Mouse (Mus musculus): ENCODE measurements around the gene Tmco2. TPM values are rescaled to one million over a fixed set of nuclear protein-coding genes. Genes with fewer than 3 reads are reported as not detected.

The Tmco2 gene
- polyA plus RNA-seq (2014; fragmentation: Nextera tagmentation; extraction: Ambion mirVana), result not detected in 2 replicates

GRCm38 (mm10) chr4:121109126-121109525 is at the start of gene Tmco2:
Tmco2 (minus strand) TSS chr4:121109226.
- 94% methylated on average over 2 of the region's 2 CpGs for WGBS
- no peaks in the 10 kb centered on the region for H3K4me1 ChIP-seq (ENCODE audit: control insufficient read depth, insufficient read depth, low read length)
- no peak within 1 kb of the TSS for H3K27ac ChIP-seq (ENCODE audit: low read depth, low read length)
- H3K27me3 ChIP-seq (ENCODE audit: control insufficient read depth, insufficient read depth, low read length), result no peaks in the 10 kb centered on the region
- ATAC-seq (ENCODE audit: low FRiP score, low TSS enrichment), result no peak
- H3K4me2 ChIP-seq (replicated peaks; ENCODE audit: low read depth, low read length), result no peak within 1 kb of the TSS
- H3K36me3 ChIP-seq (ENCODE audit: control insufficient read depth, insufficient read depth, low read length), result no peaks in the 10 kb centered on the region
- no peaks in the 10 kb centered on the region for H3K9me3 ChIP-seq (ENCODE audit: control insufficient read depth, low read length)
- no peak within 1 kb of the TSS for H3K4me3 ChIP-seq (ENCODE audit: low read length)
- H3K9ac ChIP-seq (ENCODE audit: low read depth, low read length), result no peak within 1 kb of the TSS

GRCm38 (mm10) chr4:121103304-121103703 is 5.7 kb downstream of the Tmco2 start:
- Histone ChIP-seq H3K27ac (ENCODE audit: low read depth, low read length) (no peak overlapping the region), H3K9me3 (ENCODE audit: control insufficient read depth, low read length) (no peaks in the 10 kb centered on the region), H3K4me1 (ENCODE audit: control insufficient read depth, insufficient read depth, low read length) (no peaks in the 10 kb centered on the region), H3K4me3 (ENCODE audit: low read length) (no peak overlapping the region), H3K4me2 (replicated peaks; ENCODE audit: low read depth, low read length) (no peak overlapping the region), H3K9ac (ENCODE audit: low read depth, low read length) (no peak overlapping the region), H3K36me3 (ENCODE audit: control insufficient read depth, insufficient read depth, low read length) (no peaks in the 10 kb centered on the region), H3K27me3 (ENCODE audit: control insufficient read depth, insufficient read depth, low read length) (no peaks in the 10 kb centered on the region)
- 89% methylated on average over 4 of the region's 4 CpGs for WGBS
- ATAC-seq (ENCODE audit: low FRiP score, low TSS enrichment), result no peak

DNA sequence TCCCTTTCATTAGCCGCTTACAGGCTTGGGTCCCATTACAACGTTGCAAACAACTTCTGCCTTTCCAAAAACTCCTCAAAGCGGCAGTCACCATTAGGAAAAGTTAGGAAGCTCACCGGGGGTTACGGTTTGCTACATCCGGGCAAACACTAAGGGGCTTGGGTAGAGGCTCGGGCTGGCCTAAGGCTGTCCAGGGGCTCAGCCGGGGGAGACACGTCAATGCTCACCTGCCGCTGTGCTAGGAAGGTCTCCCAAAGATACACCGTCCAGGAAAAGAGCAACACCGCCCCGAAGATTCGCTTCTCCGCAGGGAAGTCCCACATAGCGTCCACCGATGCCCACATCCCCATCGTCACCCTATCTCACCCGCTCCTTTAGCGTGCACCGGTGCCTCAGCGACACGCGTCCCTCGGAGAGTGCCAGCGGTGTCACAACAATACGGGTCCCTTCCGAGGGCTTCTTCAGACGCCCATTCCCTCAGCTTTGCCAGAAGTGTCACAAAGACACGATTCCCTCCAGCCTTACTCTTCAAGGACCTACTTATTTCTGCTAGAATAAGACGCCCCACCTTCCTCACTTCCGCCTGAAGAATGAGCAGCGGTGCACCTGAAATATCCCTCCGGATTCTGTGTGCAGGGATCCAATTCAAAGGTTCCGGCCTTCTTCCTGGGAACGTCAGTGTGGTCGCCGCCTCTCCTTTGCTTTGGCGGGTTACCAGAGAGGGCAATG is 11.2 kb downstream of the Tmco2 start, which contains the start of gene Zmpste24:
Gene Zmpste24, minus strand, starts transcription at position 592 of the 729 bp plus-strand sequence.
- WGBS, result under 1% methylated on average over 39 of the region's 39 CpGs
- H3K27me3 ChIP-seq (ENCODE audit: control insufficient read depth, insufficient read depth, low read length), result no peaks in the 10 kb centered on the region
- H3K36me3 ChIP-seq (ENCODE audit: control insufficient read depth, insufficient read depth, low read length), result peaks cover 21% of the 10 kb centered on the region
- ATAC-seq (ENCODE audit: low FRiP score, low TSS enrichment), result peak; percentile 88
- H3K4me1 ChIP-seq (ENCODE audit: control insufficient read depth, insufficient read depth, low read length), result peaks cover 4% of the 10 kb centered on the region
- H3K4me3 ChIP-seq (ENCODE audit: low read length), result peak within 1 kb of the TSS; percentile 75
- H3K27ac ChIP-seq (ENCODE audit: low read depth, low read length), result peak within 1 kb of the TSS; percentile 32; the same call in 1 of the 2 replicates
- peak within 1 kb of the TSS; percentile 73 for H3K9ac ChIP-seq (ENCODE audit: low read depth, low read length)
- H3K4me2 ChIP-seq (replicated peaks; ENCODE audit: low read depth, low read length), result peak within 1 kb of the TSS; percentile 46
- no peaks in the 10 kb centered on the region for H3K9me3 ChIP-seq (ENCODE audit: control insufficient read depth, low read length)

- Histone ChIP-seq H3K36me3 (ENCODE audit: control insufficient read depth, insufficient read depth, low read length) (peaks cover 57% of the 10 kb centered on the region), H3K9ac (ENCODE audit: low read depth, low read length) (no peak overlapping the region), H3K27ac (ENCODE audit: low read depth, low read length) (no peak overlapping the region), H3K4me3 (ENCODE audit: low read length) (no peak overlapping the region), H3K4me2 (replicated peaks; ENCODE audit: low read depth, low read length) (no peak overlapping the region), H3K27me3 (ENCODE audit: control insufficient read depth, insufficient read depth, low read length) (no peaks in the 10 kb centered on the region), H3K4me1 (ENCODE audit: control insufficient read depth, insufficient read depth, low read length) (no peaks in the 10 kb centered on the region), H3K9me3 (ENCODE audit: control insufficient read depth, low read length) (no peaks in the 10 kb centered on the region)
- ATAC-seq (ENCODE audit: low FRiP score, low TSS enrichment), result no peak
- WGBS, result 88% methylated on average over 4 of the region's 4 CpGs
Observed at GRCm38 (mm10) chr4:121090211-121090610, 18.8 kb downstream of the Tmco2 start.

DNA sequence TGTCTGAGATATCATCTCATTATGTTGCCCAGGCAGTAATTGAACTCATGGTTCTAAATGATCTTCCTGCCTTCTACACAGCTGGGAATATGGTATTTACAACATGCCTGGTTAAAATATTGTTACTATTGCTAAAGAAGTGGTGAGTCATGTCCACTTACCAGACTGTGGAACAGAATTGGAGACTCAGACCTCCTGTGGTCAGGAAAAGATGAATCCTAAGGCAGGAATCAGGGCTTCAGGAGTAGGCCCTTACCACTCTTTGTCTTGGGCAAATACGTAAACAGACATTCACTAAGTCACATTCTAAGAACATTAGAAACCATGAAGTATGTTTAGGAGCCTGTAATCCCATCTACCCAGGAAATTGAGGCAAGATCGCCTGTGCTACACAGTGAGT is 20.3 kb downstream of the Tmco2 start:
- Histone ChIP-seq H3K36me3 (ENCODE audit: control insufficient read depth, insufficient read depth, low read length) (peaks cover 58% of the 10 kb centered on the region), H3K4me2 (replicated peaks; ENCODE audit: low read depth, low read length) (no peak overlapping the region), H3K4me1 (ENCODE audit: control insufficient read depth, insufficient read depth, low read length) (no peaks in the 10 kb centered on the region), H3K9me3 (ENCODE audit: control insufficient read depth, low read length) (no peaks in the 10 kb centered on the region), H3K9ac (ENCODE audit: low read depth, low read length) (no peak overlapping the region), H3K4me3 (ENCODE audit: low read length) (no peak overlapping the region), H3K27me3 (ENCODE audit: control insufficient read depth, insufficient read depth, low read length) (no peaks in the 10 kb centered on the region), H3K27ac (ENCODE audit: low read depth, low read length) (no peak overlapping the region)
- ATAC-seq (ENCODE audit: low FRiP score, low TSS enrichment), result no peak
- WGBS, result 84% methylated on average over 2 of the region's 2 CpGs

- H3K36me3 ChIP-seq (ENCODE audit: control insufficient read depth, insufficient read depth, low read length), result peaks cover 72% of the 10 kb centered on the region
- no peaks in the 10 kb centered on the region for H3K4me1 ChIP-seq (ENCODE audit: control insufficient read depth, insufficient read depth, low read length)
- no peak for ATAC-seq (ENCODE audit: low FRiP score, low TSS enrichment)
- H3K4me2 ChIP-seq (replicated peaks; ENCODE audit: low read depth, low read length), result no peak overlapping the region
- H3K9ac ChIP-seq (ENCODE audit: low read depth, low read length), result no peak overlapping the region
- H3K9me3 ChIP-seq (ENCODE audit: control insufficient read depth, low read length), result no peaks in the 10 kb centered on the region
- no peak overlapping the region for H3K27ac ChIP-seq (ENCODE audit: low read depth, low read length)
- H3K27me3 ChIP-seq (ENCODE audit: control insufficient read depth, insufficient read depth, low read length), result no peaks in the 10 kb centered on the region
- no peak overlapping the region for H3K4me3 ChIP-seq (ENCODE audit: low read length)
Observed at GRCm38 (mm10) chr4:121084506-121084905, 24.5 kb downstream of the Tmco2 start.

- 80% methylated on average over 1 of the region's 1 CpGs for WGBS
- Histone ChIP-seq H3K4me3 (ENCODE audit: low read length) (no peak overlapping the region), H3K9me3 (ENCODE audit: control insufficient read depth, low read length) (no peaks in the 10 kb centered on the region), H3K27ac (ENCODE audit: low read depth, low read length) (no peak overlapping the region), H3K9ac (ENCODE audit: low read depth, low read length) (no peak overlapping the region), H3K36me3 (ENCODE audit: control insufficient read depth, insufficient read depth, low read length) (peaks cover 79% of the 10 kb centered on the region), H3K4me2 (replicated peaks; ENCODE audit: low read depth, low read length) (no peak overlapping the region), H3K4me1 (ENCODE audit: control insufficient read depth, insufficient read depth, low read length) (no peaks in the 10 kb centered on the region), H3K27me3 (ENCODE audit: control insufficient read depth, insufficient read depth, low read length) (no peaks in the 10 kb centered on the region)
- no peak for ATAC-seq (ENCODE audit: low FRiP score, low TSS enrichment)
Observed at GRCm38 (mm10) chr4:121080395-121080794, 28.6 kb downstream of the Tmco2 start.

DNA sequence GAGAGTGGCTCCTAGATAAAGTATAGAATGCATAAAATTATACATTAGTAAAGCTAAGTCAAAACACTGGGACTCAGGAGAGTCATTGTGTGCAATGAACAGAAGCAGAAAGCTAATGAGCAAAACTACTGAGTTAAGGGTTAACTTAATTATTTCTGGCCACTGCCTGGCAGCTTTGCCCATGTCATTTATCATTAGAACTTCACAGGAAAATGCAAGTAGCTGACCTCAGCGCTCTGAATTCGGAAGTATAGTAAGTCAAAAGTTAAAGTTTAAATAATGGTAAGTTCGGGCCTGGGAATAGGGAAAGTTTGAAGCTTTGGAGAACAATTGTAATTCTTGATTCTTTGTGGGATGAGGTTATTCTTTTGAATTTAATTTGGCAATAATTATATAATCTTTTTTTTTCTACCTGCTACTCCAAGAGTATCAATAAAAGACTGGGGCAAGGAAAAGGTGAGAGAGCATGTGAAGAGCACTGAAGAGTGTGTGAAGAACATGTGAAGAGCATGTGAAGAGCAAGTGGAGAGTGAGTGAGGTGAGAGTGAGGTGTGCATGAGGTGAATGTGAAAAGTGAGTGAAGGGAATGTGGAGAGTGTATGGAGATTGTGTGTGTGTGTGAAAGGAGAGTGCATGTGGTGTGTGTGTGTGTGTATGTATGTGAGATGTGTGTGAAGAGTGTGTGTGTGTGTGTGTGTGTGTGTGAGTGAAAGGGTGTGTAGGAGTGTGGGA is 30.9 kb downstream of the Tmco2 start:
- H3K27me3 ChIP-seq (ENCODE audit: control insufficient read depth, insufficient read depth, low read length), result no peaks in the 10 kb centered on the region
- no peak for ATAC-seq (ENCODE audit: low FRiP score, low TSS enrichment)
- H3K4me2 ChIP-seq (replicated peaks; ENCODE audit: low read depth, low read length), result no peak overlapping the region
- H3K4me3 ChIP-seq (ENCODE audit: low read length), result no peak overlapping the region
- H3K36me3 ChIP-seq (ENCODE audit: control insufficient read depth, insufficient read depth, low read length), result peaks cover 76% of the 10 kb centered on the region
- H3K9ac ChIP-seq (ENCODE audit: low read depth, low read length), result no peak overlapping the region
- no peaks in the 10 kb centered on the region for H3K9me3 ChIP-seq (ENCODE audit: control insufficient read depth, low read length)
- no peak overlapping the region for H3K27ac ChIP-seq (ENCODE audit: low read depth, low read length)
- WGBS, result 49% methylated on average over 3 of the region's 3 CpGs
- no peaks in the 10 kb centered on the region for H3K4me1 ChIP-seq (ENCODE audit: control insufficient read depth, insufficient read depth, low read length)

DNA sequence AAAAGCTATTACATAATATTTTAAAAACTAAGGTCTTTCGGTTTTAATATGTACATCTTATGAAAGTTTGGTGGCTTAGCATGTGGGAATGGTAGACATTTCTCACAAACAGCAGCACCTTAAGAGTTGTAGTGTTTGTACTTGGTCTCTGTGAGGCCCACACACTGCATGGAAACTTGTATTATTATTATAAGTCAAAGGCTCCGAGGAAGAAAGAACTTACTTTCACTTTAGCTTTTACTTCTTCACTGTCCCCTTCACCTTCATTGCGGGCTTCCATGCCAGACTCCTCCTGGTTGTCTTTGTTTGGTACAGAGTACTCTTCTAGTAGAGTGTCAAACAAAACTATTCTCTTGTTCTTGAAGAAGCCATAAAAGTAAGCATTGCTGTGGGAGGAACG is 34.8 kb downstream of the Tmco2 start:
- H3K27me3 ChIP-seq (ENCODE audit: control insufficient read depth, insufficient read depth, low read length), result no peaks in the 10 kb centered on the region
- H3K27ac ChIP-seq (ENCODE audit: low read depth, low read length), result no peak overlapping the region
- no peaks in the 10 kb centered on the region for H3K4me1 ChIP-seq (ENCODE audit: control insufficient read depth, insufficient read depth, low read length)
- no peak overlapping the region for H3K9ac ChIP-seq (ENCODE audit: low read depth, low read length)
- WGBS, result 83% methylated on average over 4 of the region's 4 CpGs
- peaks cover 53% of the 10 kb centered on the region for H3K36me3 ChIP-seq (ENCODE audit: control insufficient read depth, insufficient read depth, low read length)
- H3K9me3 ChIP-seq (ENCODE audit: control insufficient read depth, low read length), result no peaks in the 10 kb centered on the region
- no peak overlapping the region for H3K4me3 ChIP-seq (ENCODE audit: low read length)
- H3K4me2 ChIP-seq (replicated peaks; ENCODE audit: low read depth, low read length), result no peak overlapping the region
- ATAC-seq (ENCODE audit: low FRiP score, low TSS enrichment), result no peak
